Comparison of ENCODE assay signal across 20 mouse cellular contexts in the genomic region with DNA sequence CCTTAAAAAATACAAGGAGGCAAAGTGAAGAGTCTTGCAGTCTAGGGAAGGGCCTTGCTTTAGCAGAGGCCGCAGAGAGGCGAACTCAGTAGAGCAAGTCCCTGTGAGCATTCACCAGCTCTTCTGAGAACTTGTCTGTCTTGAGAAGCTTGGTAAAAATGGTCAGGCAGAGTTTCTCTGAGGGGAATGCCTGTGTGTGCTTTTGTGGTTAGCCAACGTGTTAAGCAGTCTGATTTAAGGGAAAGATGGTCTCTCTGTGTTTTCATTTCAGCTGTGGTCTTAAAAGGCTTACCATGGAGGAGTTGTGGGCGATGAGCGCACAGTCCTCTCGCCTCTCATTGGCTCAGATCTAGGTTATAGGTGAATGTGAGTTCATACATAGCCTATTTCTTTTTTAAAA. TPM values are rescaled to one million over a fixed set of nuclear protein-coding genes. Genes with fewer than 3 reads are reported as not detected.
DNase-seq lines count a peak whose midpoint lies in the region; TF ChIP-seq lines count a peak whose summit lies in the region.
"Had no signal": no experiment of that assay in that cellular context is flagged by ENCODE, and none has a peak within 500 bp of the region (broad histone marks: within the 10 kb centered on the region; RNA-seq: fewer than 3 reads in every experiment).

No protein-coding gene starts in this region.

- DNase-seq in left cerebral cortex, adult 2 months (ENCODE audit: extremely low spot score in 1 of 2, low spot score in 2 of 2), result no peak
- DNase-seq in left cerebral cortex, postnatal 10 days (ENCODE audit: extremely low spot score in 1 of 2, low spot score in 2 of 2), result no peak
- peak; percentile 54 for DNase-seq in CD4-positive, CD25-positive, alpha-beta regulatory T cell, adult 2 months (ENCODE audit: low read depth, low spot score)
- peak; percentile 48 for DNase-seq in T-cell, adult 2 months (ENCODE audit: low spot score)
- DNase-seq in naive thymus-derived CD4-positive, alpha-beta T cell, adult 2 months (ENCODE audit: low read depth), result peak; percentile 43
- DNase-seq in cerebellum, adult 11 months, result no peak
- DNase-seq in adipocyte (ENCODE audit: low spot score), result no peak
- DNase-seq: adrenal gland, adult 2 months; adrenal gland, postnatal 36 days; B cell, adult 2 months; cerebellum, adult 8-10 months; cerebellum, postnatal 14 days; gastrocnemius, postnatal 36 days; heart, adult 18-20 months; heart, postnatal 36 days; kidney, adult 11 months; kidney, adult 9 months had no signal

- TF ChIP-seq CTCF in left cerebral cortex, adult 2 months (IDR thresholded peaks at IDR 0.05), result no peak

- H3K27ac ChIP-seq in left cerebral cortex, adult 2 months, result peak overlapping the region; percentile 57
- H3K27ac ChIP-seq: forebrain, embryonic 13.5 days; hindbrain, embryonic 15.5 days had no signal

- no peak overlapping the region for H3K4me3 ChIP-seq in left cerebral cortex, adult 2 months
- H3K4me3 ChIP-seq: forebrain, embryonic 13.5 days; heart, embryonic 12.5 days; hindbrain, embryonic 15.5 days had no signal

- intact Hi-C loops in left cerebral cortex, adult 2 months (cut with DNase I), result no loop called here
- intact Hi-C loops in left cerebral cortex, postnatal 10 days (cut with DNase I), result loop anchor here (5.0 kb wide), 1 partner anchor 264 kb away; no protein-coding TSS in a partner anchor

RNA-seq across cellular contexts. Expression of a gene that starts 12.5 kb away (rescaled TPM):
- 10 to 100 TPM; 18.7 to 19.3 TPM for total RNA-seq in left cerebral cortex, adult 2 months (2021)
- total RNA-seq in left cerebral cortex, postnatal 10 days (2021), result 10 to 100 TPM; 21.1 to 21.3 TPM

Comparison
In these comparisons a context has a peak if more than half of its experiments do, and no peak if none do; other contexts are left out.
1. DNase-seq: peak in CD4-positive, CD25-positive, alpha-beta regulatory T cell, adult 2 months (single experiment), T-cell, adult 2 months (single experiment) and naive thymus-derived CD4-positive, alpha-beta T cell, adult 2 months (single experiment); none in left cerebral cortex, adult 2 months (0 of 2), left cerebral cortex, postnatal 10 days (0 of 2), cerebellum, adult 11 months (single experiment) and adipocyte (single experiment).